Mouse (Mus musculus) Muller cell, postnatal 12 days (primary cell): ENCODE data around the gene Nlgn1.

ENCODE experiments used
- DNase-seq: peaks from one replicate; pipeline ENCODE4 v3.0.0-alpha.2; 2015; ENCODE audit errors: inconsistent ontology term

Gene Nlgn1

GRCm38 (mm10) chr3:26095551-26095950 lies 236.7 kb downstream of the Nlgn1 start:
- DNase-seq, result no peak

DNA sequence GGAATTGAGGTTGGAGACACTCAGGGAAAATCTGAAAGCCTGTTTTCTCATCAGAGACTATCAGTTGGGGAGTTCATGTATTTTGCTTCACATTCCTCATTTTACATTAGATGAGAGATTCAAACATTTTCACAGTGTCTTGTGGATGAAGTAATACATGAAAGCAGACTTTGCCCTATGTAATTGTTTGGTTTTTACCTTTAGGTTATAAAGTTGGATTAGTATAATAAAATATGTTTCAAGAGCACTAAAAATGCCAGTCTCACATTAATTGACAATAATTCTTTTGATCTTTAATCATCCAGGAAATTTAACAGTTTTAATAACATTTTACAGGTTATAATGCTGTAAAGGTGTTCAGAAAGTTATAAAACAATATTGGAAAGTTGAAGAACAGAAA lies 262.9 kb downstream of the Nlgn1 start:
- DNase-seq, result no peak

DNA sequence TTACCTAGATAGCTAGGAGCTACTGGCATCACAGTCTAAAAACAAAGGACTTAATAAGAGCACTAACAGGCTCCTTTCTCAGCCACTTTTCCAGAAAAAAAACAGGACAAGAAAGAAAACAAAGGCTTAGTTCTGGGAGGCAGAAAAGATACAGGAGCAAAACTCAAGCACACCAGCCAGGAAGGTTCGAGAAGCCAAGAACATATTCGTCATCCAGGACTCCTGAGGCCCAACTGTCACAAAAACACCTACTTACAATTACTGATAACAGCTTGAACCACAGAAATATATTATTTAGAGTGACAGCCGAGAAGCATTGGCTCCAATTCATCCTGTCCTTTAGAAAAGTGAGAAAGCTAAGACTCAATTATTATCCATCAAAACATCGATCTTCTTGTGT lies 281.5 kb downstream of the Nlgn1 start:
- no peak for DNase-seq

GRCm38 (mm10) chr3:26042966-26043365 lies 289.3 kb downstream of the Nlgn1 start:
- DNase-seq, result peak; percentile 77

DNA sequence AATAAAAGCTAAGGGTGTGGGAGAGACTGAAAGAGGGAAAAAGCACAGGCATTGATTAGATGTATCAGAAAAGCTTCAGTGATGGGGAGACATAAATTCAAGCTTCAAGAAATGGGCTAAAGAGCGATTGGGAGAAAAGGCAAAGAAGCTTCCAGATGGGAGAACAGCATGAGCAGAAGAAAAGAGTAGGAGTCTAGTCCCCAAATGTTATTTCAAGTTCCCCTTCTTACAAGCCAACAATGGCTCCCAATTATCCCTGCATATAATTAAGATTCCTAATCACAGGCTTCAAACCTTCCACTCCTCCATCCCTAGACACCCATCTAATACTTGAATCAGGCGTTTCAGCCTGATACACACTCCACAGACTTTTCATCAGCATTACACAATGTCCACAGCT lies 292.6 kb downstream of the Nlgn1 start:
- DNase-seq, result no peak

DNA sequence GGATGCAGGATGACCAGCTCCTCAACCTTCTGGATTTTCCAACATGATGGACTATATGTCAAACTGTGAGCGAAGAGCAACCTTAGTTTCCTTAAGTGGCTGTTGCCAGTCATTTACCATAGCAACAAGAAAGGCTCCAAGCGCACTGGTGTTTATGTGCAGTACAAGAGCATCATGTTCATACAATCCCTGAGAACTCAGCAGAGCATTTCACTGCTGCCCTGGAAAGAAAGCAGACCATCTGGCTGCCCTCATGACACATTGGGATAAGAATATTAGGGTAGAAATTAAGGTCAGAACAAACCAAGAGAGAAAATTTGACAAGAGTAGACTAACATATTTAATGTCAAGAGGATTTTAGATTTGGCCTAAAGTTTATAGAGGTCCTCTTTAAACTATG lies 306.2 kb downstream of the Nlgn1 start:
- no peak for DNase-seq

- no peak for DNase-seq
Observed at GRCm38 (mm10) chr3:26023217-26023616, 309.0 kb downstream of the Nlgn1 start.

- DNase-seq, result peak; percentile 33
Observed at GRCm38 (mm10) chr3:26021632-26022184, 310.6 kb downstream of the Nlgn1 start.

GRCm38 (mm10) chr3:26011310-26012078 lies 320.8 kb downstream of the Nlgn1 start:
- no peak for DNase-seq

- peak; percentile 36 for DNase-seq
Observed at GRCm38 (mm10) chr3:26002863-26003608, 329.2 kb downstream of the Nlgn1 start.

- DNase-seq, result no peak
Observed at GRCm38 (mm10) chr3:26002367-26002766, 329.9 kb downstream of the Nlgn1 start.

DNA sequence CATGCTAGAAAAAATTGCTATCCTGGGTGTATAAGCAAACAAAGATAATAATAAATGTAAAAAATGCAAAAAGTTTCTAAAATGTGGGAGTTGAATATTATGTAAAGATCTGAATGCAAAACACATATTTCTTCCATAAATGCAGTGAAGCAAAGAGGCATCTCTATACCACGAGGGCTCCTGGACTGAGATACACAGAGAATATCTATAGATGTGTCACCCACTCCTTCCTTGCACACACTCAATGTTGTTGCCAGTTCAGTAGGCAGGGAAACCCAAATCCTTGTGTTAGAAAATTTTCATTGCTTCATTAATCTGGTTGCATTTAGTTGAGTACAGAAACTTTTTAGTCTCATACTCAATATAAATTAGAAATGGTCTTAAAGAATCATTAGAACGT lies 364.7 kb downstream of the Nlgn1 start:
- DNase-seq, result no peak

DNA sequence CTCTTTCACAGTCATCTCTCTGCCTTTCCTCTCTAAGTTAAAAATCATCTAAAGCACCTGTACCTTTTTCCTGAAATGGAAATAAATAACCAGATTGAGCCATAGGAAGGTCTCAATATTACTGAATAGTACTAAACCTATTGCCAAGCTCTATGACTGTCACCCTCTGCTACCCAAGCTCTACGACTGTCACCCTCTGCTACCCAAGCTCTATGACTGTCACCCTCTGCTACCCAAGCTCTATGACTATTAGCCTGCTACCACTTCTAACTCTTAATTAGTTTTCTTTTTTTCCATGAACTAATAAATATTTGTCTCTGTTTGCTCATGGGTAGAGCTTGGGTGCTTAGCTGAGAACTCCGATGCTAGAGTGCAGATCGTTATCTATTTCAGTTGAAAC lies 368.0 kb downstream of the Nlgn1 start:
- no peak for DNase-seq

- no peak for DNase-seq
Observed at GRCm38 (mm10) chr3:25963568-25963967, 368.7 kb downstream of the Nlgn1 start.

- peak; percentile 15 for DNase-seq
Observed at GRCm38 (mm10) chr3:25916535-25916934, 415.7 kb downstream of the Nlgn1 start.

- no peak for DNase-seq
Observed at GRCm38 (mm10) chr3:25914365-25915065, 417.7 kb downstream of the Nlgn1 start.

GRCm38 (mm10) chr3:25903140-25903809 lies 429.0 kb downstream of the Nlgn1 start:
- peak; percentile 67 for DNase-seq

GRCm38 (mm10) chr3:25897456-25897855 lies 434.8 kb downstream of the Nlgn1 start:
- DNase-seq, result no peak

DNA sequence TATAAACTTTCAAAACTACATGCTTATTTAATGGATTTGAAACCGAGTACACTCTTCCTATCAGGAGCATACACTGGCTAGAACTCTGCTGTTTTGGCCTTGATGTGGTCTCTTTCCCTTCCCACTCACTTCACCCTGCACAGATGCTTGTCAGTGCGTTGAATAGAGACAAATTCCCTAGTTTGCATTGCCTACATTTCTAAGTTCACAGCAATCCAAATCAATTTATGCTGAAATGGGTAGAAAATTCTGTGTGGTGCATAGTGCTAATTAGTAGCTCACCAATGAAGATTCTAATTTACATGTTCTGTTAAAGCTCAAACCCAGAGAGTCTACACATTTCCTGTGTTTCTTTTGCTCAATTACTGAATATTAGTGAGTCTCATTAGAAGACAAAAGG lies 447.5 kb downstream of the Nlgn1 start:
- peak; percentile 68 for DNase-seq

GRCm38 (mm10) chr3:25869161-25869560 lies 463.1 kb downstream of the Nlgn1 start:
- no peak for DNase-seq

- no peak for DNase-seq
Observed at GRCm38 (mm10) chr3:25858384-25858783, 473.9 kb downstream of the Nlgn1 start.
